Mouse (Mus musculus) ES-E14 (cell line): ENCODE measurements around the gene Camk2n2. TPM values are rescaled to one million over a fixed set of nuclear protein-coding genes. Genes with fewer than 3 reads are reported as not detected.

Source experiments
- DNase-seq: peaks from one replicate; pipeline ENCODE4 v3.0.0-alpha.2; 2013; ENCODE audit warnings: low read depth, low spot score
- H3K27ac ChIP-seq: 2 replicates; pipeline ENCODE4 v1.5.1; 2012; ENCODE audit warnings: low read depth, mild to moderate bottlenecking, low read length, moderate library complexity, mixed read lengths; ENCODE audit not compliant: poor library complexity, insufficient read depth, severe bottlenecking
- H3K36me3 ChIP-seq: 2 replicates; pipeline ENCODE4 v1.6.1; 2012; ENCODE audit warnings: mild to moderate bottlenecking, low read length, moderate library complexity, mixed read lengths; ENCODE audit not compliant: control insufficient read depth, poor library complexity, insufficient read depth, severe bottlenecking
- H3K4me1 ChIP-seq, 2 experiments: fragments of 150-350 bp in 1 of 2; sonication (generic) in 1 of 2; 2 replicates each; pipeline ENCODE4 v1.6.1; 2012; ENCODE audit warnings: low read length in 2 of 2, mild to moderate bottlenecking in 1 of 2, mixed read lengths in 1 of 2; ENCODE audit not compliant: control insufficient read depth in 2 of 2, insufficient read depth in 2 of 2, poor library complexity in 1 of 2
- H3K4me3 ChIP-seq, 2 experiments: fragments of 150-350 bp in 1 of 2; sonication (generic) in 1 of 2; 2 replicates each; pipeline ENCODE4 v1.5.1; 2012; ENCODE audit warnings: low read length in 2 of 2, low read depth in 1 of 2, mild to moderate bottlenecking in 1 of 2, mixed read lengths in 1 of 2; ENCODE audit not compliant: insufficient read depth in 1 of 2, poor library complexity in 1 of 2, severe bottlenecking in 1 of 2
- H3K9ac ChIP-seq: 2 replicates; pipeline ENCODE4 v1.6.1; 2012; ENCODE audit warnings: low read depth, mild to moderate bottlenecking, low read length, mixed read lengths; ENCODE audit not compliant: poor library complexity, insufficient read depth, severe bottlenecking
- H3K9me3 ChIP-seq: fragments of 150-350 bp; sonication (generic); 2 replicates; pipeline ENCODE4 v1.6.1; 2012; ENCODE audit warnings: low read depth, mild to moderate bottlenecking, low read length; ENCODE audit not compliant: control insufficient read depth, insufficient read depth
- CHD2 ChIP-seq: IDR thresholded peaks from 2 replicates; pipeline ENCODE4 v1.6.1; 2014; ENCODE audit warnings: mild to moderate bottlenecking, low read depth, low read length, inconsistent platforms
- HCFC1 ChIP-seq: IDR thresholded peaks from 2 replicates; pipeline ENCODE4 v1.6.1; 2012; ENCODE audit warnings: low read length, inconsistent platforms, borderline replicate concordance; ENCODE audit not compliant: insufficient read depth
- MAFK ChIP-seq: IDR thresholded peaks from 2 replicates; pipeline ENCODE4 v1.6.1; 2014; ENCODE audit warnings: mild to moderate bottlenecking, low read depth, low read length, inconsistent platforms; ENCODE audit not compliant: insufficient read depth
- ZC3H11A ChIP-seq: IDR thresholded peaks from 2 replicates; pipeline ENCODE4 v1.6.1; 2012; ENCODE audit warnings: low read depth, mild to moderate bottlenecking, inconsistent platforms, low read length, borderline replicate concordance
- ZNF384 ChIP-seq: IDR thresholded peaks from 2 replicates; pipeline ENCODE4 v1.6.1; 2012; ENCODE audit warnings: low read depth, low read length, inconsistent platforms
- in situ Hi-C, 2 experiments: fragments of 600-800 bp; cut with MboI; formaldehyde crosslinking; loops; one replicate each; pipeline ENCODE4 v1.15.1; 2025; ENCODE audit warnings: low sequenced_read_pairs in 2 of 2, inconsistent platforms in 1 of 2; ENCODE audit not compliant: unreplicated experiment in 2 of 2
- total RNA-seq: library from RNA; depleted of rRNA; stranded (reverse); fragments of 300-350 nt; gene quantifications from 2 replicates; pipeline ENCODE4 v1.2.3, GENCODE M21; 2012

Camk2n2 gene
- total RNA-seq, 1 experiment: 0.58 TPM

- Histone ChIP-seq H3K9me3 (no peaks in the 10 kb centered on the region), H3K9ac (no peak overlapping the region), H3K36me3 (no peaks in the 10 kb centered on the region; the same call in 1 of the 2 replicates), H3K4me3 (no peak overlapping the region), H3K4me1 (no peaks in the 10 kb centered on the region), H3K27ac (no peak overlapping the region)
- in situ Hi-C loops: no loop called here
- TF ChIP-seq ZC3H11A (no peak), MAFK (no peak), HCFC1 (no peak), ZNF384 (no peak), CHD2 (no peak)
- no peak for DNase-seq
These were observed 16.3 kb upstream of the Camk2n2 start for GRCm38 (mm10) chr16:20637410-20637809.

DNA sequence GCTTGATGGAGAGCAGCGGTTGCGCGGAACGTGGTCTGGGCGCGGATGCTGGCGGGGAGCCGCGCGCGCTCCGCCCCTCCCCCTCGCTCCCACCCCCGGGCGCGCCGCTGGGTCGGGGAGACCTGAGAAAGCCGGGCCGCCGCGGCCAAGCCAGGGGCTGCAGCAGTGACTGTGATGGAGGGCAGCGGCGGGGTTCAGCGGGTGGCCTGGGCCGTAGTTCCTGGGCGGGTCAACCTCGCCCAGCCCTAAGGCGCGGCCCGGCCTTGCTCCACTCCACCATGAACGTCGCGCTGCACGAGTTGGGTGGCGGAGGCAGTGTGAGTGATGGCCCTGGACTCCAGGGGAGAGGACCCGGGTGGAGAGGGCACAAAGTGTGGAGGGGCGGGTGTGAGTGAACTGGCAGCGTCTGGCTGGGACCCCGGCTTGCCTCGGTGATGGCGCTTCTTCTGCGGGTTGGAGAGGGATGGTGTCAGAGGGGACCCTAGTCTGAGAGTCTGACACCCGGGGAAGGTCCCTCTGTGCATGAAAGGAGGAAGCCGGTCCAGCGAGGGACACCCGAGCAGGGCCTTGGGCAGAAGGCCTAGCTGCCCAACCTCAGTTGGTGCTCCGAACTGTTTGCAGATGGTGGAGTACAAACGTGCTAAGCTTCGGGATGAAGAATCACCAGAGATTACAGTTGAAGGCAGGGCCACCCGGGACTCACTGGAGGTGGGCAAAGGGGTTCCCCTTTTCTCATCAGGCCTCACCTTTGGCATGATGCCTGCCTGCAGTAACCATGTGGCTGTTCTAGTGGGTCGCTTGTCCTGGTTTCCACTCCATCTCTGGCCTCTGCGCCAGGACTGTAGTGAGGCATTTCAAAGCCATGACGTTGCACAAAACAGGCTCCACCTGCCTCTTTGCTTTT lies 8.9 kb upstream of the Camk2n2 start, which contains the start of gene Ece2:
Gene Ece2, plus strand, starts transcription at position 98 of the 904 bp plus-strand sequence.
- TF ChIP-seq CHD2: no peak
- no peak for TF ChIP-seq ZNF384
- TF ChIP-seq MAFK: 0 out of 2 replicates have a peak, but pooled peaks have one; percentile 41
- TF ChIP-seq HCFC1: no peak
- TF ChIP-seq ZC3H11A: no peak
- in situ Hi-C loops: no loop called here
- Histone ChIP-seq H3K9me3 (no peaks in the 10 kb centered on the region), H3K9ac (peak within 1 kb of the TSS; percentile 82), H3K4me3 (peak within 1 kb of the TSS; percentile 69 to 82), H3K4me1 (no peaks in the 10 kb centered on the region; a peak in 1 of 4 replicates), H3K27ac (no peak within 1 kb of the TSS), H3K36me3 (no peaks in the 10 kb centered on the region; the same call in 1 of the 2 replicates)
- no peak for DNase-seq

GRCm38 (mm10) chr16:20628871-20629391 lies 7.8 kb upstream of the Camk2n2 start:
- Histone ChIP-seq H3K9ac (no peak overlapping the region), H3K4me1 (no peaks in the 10 kb centered on the region; a peak in 1 of 4 replicates), H3K9me3 (no peaks in the 10 kb centered on the region), H3K27ac (no peak overlapping the region), H3K4me3 (no peak overlapping the region), H3K36me3 (no peaks in the 10 kb centered on the region; the same call in 1 of the 2 replicates)
- in situ Hi-C loops: no loop called here
- no peak for DNase-seq
- TF ChIP-seq ZC3H11A (no peak), HCFC1 (no peak), MAFK (no peak), CHD2 (no peak), ZNF384 (no peak)

DNA sequence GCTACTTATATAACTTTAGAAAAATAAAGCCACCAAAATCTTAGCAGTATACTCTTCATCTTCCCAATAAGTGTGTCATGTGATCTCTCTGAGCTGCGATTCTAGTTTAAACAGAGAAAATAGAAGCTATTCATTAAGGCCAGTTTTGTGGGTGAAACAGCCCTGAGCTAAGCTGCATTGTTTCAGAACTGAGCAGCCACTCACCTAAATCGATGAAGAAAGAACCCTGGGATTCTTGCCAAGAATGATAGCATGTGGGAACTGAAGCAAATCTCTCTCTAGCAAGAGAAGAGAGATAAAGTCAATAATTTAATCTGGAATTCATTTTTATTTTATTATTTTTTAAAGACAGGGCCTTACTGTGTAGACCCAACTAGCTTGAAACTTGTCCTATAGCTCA lies 2.1 kb upstream of the Camk2n2 start:
- Histone ChIP-seq H3K4me1 (peaks cover 0 to 4% of the 10 kb centered on the region in 2 experiments; a peak in 1 of 4 replicates), H3K36me3 (no peaks in the 10 kb centered on the region), H3K9ac (no peak overlapping the region), H3K4me3 (no peak overlapping the region), H3K27ac (no peak overlapping the region), H3K9me3 (no peaks in the 10 kb centered on the region)
- DNase-seq: no peak
- TF ChIP-seq HCFC1 (no peak), ZC3H11A (no peak), MAFK (no peak), CHD2 (no peak), ZNF384 (no peak)
- in situ Hi-C loops: no loop called here
